Mouse (Mus musculus): ENCODE measurements around the gene Syp.

The Syp gene

GRCm38 (mm10) chrX:7638401-7639091, at the start of gene Syp:
Syp (plus strand) TSS chrX:7638471.
- peak; percentile 92 for DNase-seq (ENCODE audit: low read depth, low spot score)

- no peak for DNase-seq (ENCODE audit: low read depth, low spot score)
Observed at GRCm38 (mm10) chrX:7595371-7595770, 42.9 kb upstream of the Syp start.

GRCm38 (mm10) chrX:7604004-7604403, 34.3 kb upstream of the Syp start:
- DNase-seq (ENCODE audit: low read depth, low spot score): no peak

GRCm38 (mm10) chrX:7604879-7605574, 33.2 kb upstream of the Syp start, which contains the start of gene Ccdc22:
Ccdc22 (minus strand) TSS chrX:7605517.
- peak; percentile 92 for DNase-seq (ENCODE audit: low read depth, low spot score)

- DNase-seq (ENCODE audit: low read depth, low spot score): no peak
Observed at GRCm38 (mm10) chrX:7605575-7605941, 32.7 kb upstream of the Syp start.

GRCm38 (mm10) chrX:7606783-7607182, 31.5 kb upstream of the Syp start, which contains the start of gene Cacna1f:
Cacna1f (plus strand) TSS chrX:7607083.
- no peak for DNase-seq (ENCODE audit: low read depth, low spot score)

GRCm38 (mm10) chrX:7610035-7610434, 28.2 kb upstream of the Syp start:
- no peak for DNase-seq (ENCODE audit: low read depth, low spot score)

- DNase-seq (ENCODE audit: low read depth, low spot score): peak; percentile 20
Observed at GRCm38 (mm10) chrX:7610536-7611258, 27.6 kb upstream of the Syp start.

GRCm38 (mm10) chrX:7617889-7618551, 20.3 kb upstream of the Syp start:
- DNase-seq (ENCODE audit: low read depth, low spot score): no peak

GRCm38 (mm10) chrX:7632560-7632959, 5.7 kb upstream of the Syp start:
- no peak for DNase-seq (ENCODE audit: low read depth, low spot score)

GRCm38 (mm10) chrX:7635101-7635500, 3.2 kb upstream of the Syp start:
- no peak for DNase-seq (ENCODE audit: low read depth, low spot score)

GRCm38 (mm10) chrX:7639536-7640325, 1.5 kb downstream of the Syp start:
- no peak for DNase-seq (ENCODE audit: low read depth, low spot score)

GRCm38 (mm10) chrX:7640785-7641184, 2.5 kb downstream of the Syp start:
- no peak for DNase-seq (ENCODE audit: low read depth, low spot score)

GRCm38 (mm10) chrX:7645349-7645748, 7.1 kb downstream of the Syp start:
- peak; percentile 84 for DNase-seq (ENCODE audit: low read depth, low spot score)

GRCm38 (mm10) chrX:7648671-7649304, 10.5 kb downstream of the Syp start:
- DNase-seq (ENCODE audit: low read depth, low spot score): peak; percentile 95

- DNase-seq (ENCODE audit: low read depth, low spot score): peak; percentile 46
Observed at GRCm38 (mm10) chrX:7657221-7657639, 19.0 kb downstream of the Syp start, which contains the start of gene Prickle3. Prickle3 (plus strand) TSS chrX:7657260.

- DNase-seq (ENCODE audit: low read depth, low spot score): peak; percentile 62
Observed at GRCm38 (mm10) chrX:7658031-7658784, 19.9 kb downstream of the Syp start.

- DNase-seq (ENCODE audit: low read depth, low spot score): peak; percentile 42
Observed at GRCm38 (mm10) chrX:7658785-7659589, 20.7 kb downstream of the Syp start.

GRCm38 (mm10) chrX:7661086-7661485, 22.8 kb downstream of the Syp start:
- DNase-seq (ENCODE audit: low read depth, low spot score): no peak

Measured in ZHBTc4 (cell line).